Mouse (Mus musculus) myocyte (in vitro differentiated cells): ENCODE results near the gene Krt16. TPM values are rescaled to one million over a fixed set of nuclear protein-coding genes. Genes with fewer than 3 reads are reported as not detected.

ENCODE experiments used
- H3K27me3 ChIP-seq: one replicate; pipeline ENCODE4 v1.6.1; 2011; ENCODE audit not compliant: control insufficient read depth, insufficient read depth, insufficient read length
- H3K36me3 ChIP-seq: one replicate; pipeline ENCODE4 v1.6.1; 2011; ENCODE audit not compliant: control insufficient read depth, insufficient read depth
- H3K4me2 ChIP-seq: one replicate; pipeline ENCODE4 v1.6.1; 2011; ENCODE audit warnings: low read depth, control low read depth
- H3K4me3 ChIP-seq: one replicate; pipeline ENCODE4 v1.5.1; 2011; ENCODE audit warnings: mild to moderate bottlenecking, control low read depth, moderate library complexity
- H3K79me2 ChIP-seq: one replicate; pipeline ENCODE4 v1.6.1; 2011; ENCODE audit not compliant: control insufficient read depth, insufficient read depth
- H3ac ChIP-seq: one replicate; pipeline ENCODE4 v1.6.1; 2011; ENCODE audit not compliant: control insufficient read depth, insufficient read length
- CEBPB ChIP-seq: IDR thresholded peaks from 2 replicates; pipeline ENCODE4 v1.6.1; 2011; ENCODE audit warnings: mild to moderate bottlenecking, moderate library complexity; ENCODE audit not compliant: poor library complexity, insufficient read depth, severe bottlenecking
- E2F4 ChIP-seq: IDR thresholded peaks from one replicate; pipeline ENCODE4 v1.6.1; 2011; ENCODE audit warnings: mild to moderate bottlenecking, control low read depth, moderate library complexity; ENCODE audit not compliant: insufficient read depth
- MAX ChIP-seq: IDR thresholded peaks from one replicate; pipeline ENCODE4 v1.6.1; 2011; ENCODE audit warnings: low read depth, mild to moderate bottlenecking, control low read depth
- MYOD1 ChIP-seq, 3 experiments: IDR thresholded peaks; one replicate each; pipeline ENCODE4 v1.6.1; 2011; ENCODE audit warnings: control low read depth in 2 of 3, low read depth in 2 of 3, mild to moderate bottlenecking in 2 of 3, moderate library complexity in 1 of 3; ENCODE audit not compliant: insufficient read length in 2 of 3, control insufficient read depth in 1 of 3
- MYOG ChIP-seq, 3 experiments: IDR thresholded peaks; one replicate each; pipeline ENCODE4 v1.6.1; 2011; ENCODE audit warnings: control low read depth in 2 of 3, low read depth in 2 of 3, mild to moderate bottlenecking in 2 of 3; ENCODE audit not compliant: insufficient read length in 2 of 3, control insufficient read depth in 1 of 3, insufficient read depth in 1 of 3
- POLR2A ChIP-seq: IDR thresholded peaks from one replicate; pipeline ENCODE4 v1.6.1; 2011; ENCODE audit warnings: low read depth, mild to moderate bottlenecking, control low read depth, moderate library complexity; ENCODE audit not compliant: insufficient read length
- POLR2AphosphoS2 ChIP-seq: IDR thresholded peaks from one replicate; pipeline ENCODE4 v1.6.1; 2011; ENCODE audit warnings: low read depth, control low read depth; ENCODE audit not compliant: insufficient read length
- REST ChIP-seq: IDR thresholded peaks from one replicate; pipeline ENCODE4 v1.6.1; 2011; ENCODE audit warnings: mild to moderate bottlenecking, control low read depth, moderate library complexity; ENCODE audit not compliant: insufficient read depth, insufficient read length
- SRF ChIP-seq: IDR thresholded peaks from one replicate; pipeline ENCODE4 v1.6.1; 2011; ENCODE audit warnings: low read depth; ENCODE audit not compliant: control insufficient read depth, insufficient read length
- TCF12 ChIP-seq: IDR thresholded peaks from one replicate; pipeline ENCODE4 v1.6.1; 2011; ENCODE audit warnings: mild to moderate bottlenecking, control low read depth; ENCODE audit not compliant: poor library complexity, insufficient read depth, severe bottlenecking
- TCF3 ChIP-seq: IDR thresholded peaks from one replicate; pipeline ENCODE4 v1.6.1; 2011; ENCODE audit warnings: low read depth, control low read depth; ENCODE audit not compliant: insufficient read length
- USF1 ChIP-seq: IDR thresholded peaks from one replicate; pipeline ENCODE4 v1.6.1; 2011; ENCODE audit warnings: low read depth, mild to moderate bottlenecking, control low read depth, moderate library complexity
- polyA plus RNA-seq: library from polyadenylated mRNA; unstranded; fragments of >200 nt; fragmentation: generic; extraction: Trizol; gene quantifications from one replicate; pipeline ENCODE4 v1.2.1, GENCODE M21; 2012; ENCODE audit warnings: missing spikeins

Gene Krt16
- polyA plus RNA-seq, 1 experiment, result 0.10 TPM

DNA sequence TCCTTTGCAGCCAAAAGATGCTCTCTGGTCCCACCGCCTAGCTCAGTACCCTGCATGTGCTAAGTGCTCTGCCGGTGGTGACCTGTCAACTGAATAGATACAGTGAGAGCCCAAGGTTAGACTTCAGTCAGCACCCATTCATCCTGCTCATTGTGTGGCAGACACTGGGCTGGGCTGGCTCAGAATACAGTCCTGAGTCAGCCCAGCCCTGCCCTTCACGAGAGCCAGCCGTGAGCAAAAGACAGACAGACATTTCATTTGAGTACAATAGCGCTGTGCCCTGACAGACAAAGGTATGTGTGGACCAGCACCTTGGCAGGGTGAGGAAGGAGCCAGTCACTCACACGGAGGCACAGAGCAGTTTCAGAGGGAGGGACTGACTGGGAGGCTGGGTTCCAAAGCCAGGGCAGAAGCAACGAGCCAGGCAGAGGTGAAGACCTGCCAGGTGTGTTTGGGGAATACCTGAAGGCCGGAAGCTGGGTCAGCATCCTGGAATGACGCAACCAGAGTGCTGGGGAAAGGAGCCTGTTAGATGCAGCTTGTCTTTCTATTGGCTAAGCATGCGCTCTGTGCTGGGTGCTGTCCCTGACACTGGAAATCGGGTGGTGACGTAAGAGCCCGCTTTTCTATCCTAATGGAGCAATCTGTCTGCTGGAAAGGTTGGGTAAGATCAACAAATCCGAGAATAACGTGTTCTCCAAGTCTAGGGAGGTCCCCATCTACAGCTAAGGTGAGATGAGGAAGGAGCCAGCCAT, 29.2 kb upstream of the Krt16 start:
- H3K4me3 ChIP-seq, result no peak overlapping the region
- no peak overlapping the region for H3K4me2 ChIP-seq
- H3K36me3 ChIP-seq, result no peaks in the 10 kb centered on the region
- no peaks in the 10 kb centered on the region for H3K27me3 ChIP-seq
- no peak for TF ChIP-seq CEBPB
- TF ChIP-seq REST, result no peak
- TF ChIP-seq POLR2A, result no peak
- no peak for TF ChIP-seq USF1
- no peak for TF ChIP-seq E2F4
- no peak for TF ChIP-seq TCF12
- TF ChIP-seq TCF3, result no peak
- no peak for TF ChIP-seq MAX
- TF ChIP-seq MYOG (IDR thresholded peaks at IDR 0.05; ENCODE audit: control insufficient read depth in 1 of 3, insufficient read depth in 1 of 3, insufficient read length in 2 of 3, low read depth in 2 of 3), result no peak
- TF ChIP-seq MYOD1 (IDR thresholded peaks at IDR 0.05; ENCODE audit: control insufficient read depth in 1 of 3, insufficient read length in 2 of 3, low read depth in 2 of 3), result no peak
- TF ChIP-seq POLR2AphosphoS2, result no peak
- no peak for TF ChIP-seq SRF
- no peak overlapping the region for H3ac ChIP-seq
- H3K79me2 ChIP-seq, result no peaks in the 10 kb centered on the region

- Histone ChIP-seq H3K4me3 (no peak overlapping the region), H3K27me3 (no peaks in the 10 kb centered on the region), H3ac (no peak overlapping the region), H3K36me3 (no peaks in the 10 kb centered on the region), H3K79me2 (no peaks in the 10 kb centered on the region), H3K4me2 (no peak overlapping the region)
- TF ChIP-seq POLR2AphosphoS2 (no peak), CEBPB (no peak), REST (no peak), TCF3 (no peak), E2F4 (no peak), MYOD1 (IDR thresholded peaks at IDR 0.05; ENCODE audit: control insufficient read depth in 1 of 3, insufficient read length in 2 of 3, low read depth in 2 of 3) (no peak), SRF (no peak), USF1 (no peak), MYOG (IDR thresholded peaks at IDR 0.05; ENCODE audit: control insufficient read depth in 1 of 3, insufficient read depth in 1 of 3, insufficient read length in 2 of 3, low read depth in 2 of 3) (no peak), MAX (no peak), POLR2A (no peak), TCF12 (no peak)
Measured at GRCm38 (mm10) chr11:100275466-100275865, 26.8 kb upstream of the Krt16 start.

GRCm38 (mm10) chr11:100274719-100275118, 26.0 kb upstream of the Krt16 start:
- TF ChIP-seq TCF3 (no peak), POLR2A (no peak), REST (no peak), MAX (no peak), USF1 (no peak), TCF12 (no peak), E2F4 (no peak)
- H3K4me2 ChIP-seq, result no peak overlapping the region
- H3K36me3 ChIP-seq, result no peaks in the 10 kb centered on the region
- H3K4me3 ChIP-seq, result no peak overlapping the region
- no peaks in the 10 kb centered on the region for H3K27me3 ChIP-seq
- no peaks in the 10 kb centered on the region for H3K79me2 ChIP-seq
- H3ac ChIP-seq, result no peak overlapping the region

- H3K4me2 ChIP-seq, result no peak overlapping the region
- H3ac ChIP-seq, result no peak overlapping the region
- no peaks in the 10 kb centered on the region for H3K27me3 ChIP-seq
- H3K4me3 ChIP-seq, result no peak overlapping the region
- TF ChIP-seq MAX (no peak), REST (no peak), TCF3 (no peak), MYOD1 (IDR thresholded peaks at IDR 0.05; ENCODE audit: control insufficient read depth in 1 of 3, insufficient read length in 2 of 3, low read depth in 2 of 3) (no peak), POLR2A (no peak), MYOG (IDR thresholded peaks at IDR 0.05; ENCODE audit: control insufficient read depth in 1 of 3, insufficient read depth in 1 of 3, insufficient read length in 2 of 3, low read depth in 2 of 3) (no peak), SRF (no peak), CEBPB (no peak), TCF12 (no peak), E2F4 (no peak), POLR2AphosphoS2 (no peak), USF1 (no peak)
- no peaks in the 10 kb centered on the region for H3K36me3 ChIP-seq
- no peaks in the 10 kb centered on the region for H3K79me2 ChIP-seq
Measured at GRCm38 (mm10) chr11:100271878-100272277, 23.2 kb upstream of the Krt16 start.

GRCm38 (mm10) chr11:100269821-100270332, 21.2 kb upstream of the Krt16 start, which contains the start of gene Krt42:
TSS of gene Krt42 (minus strand) at chr11:100269871.
- no peak for TF ChIP-seq REST
- TF ChIP-seq TCF3, result no peak
- TF ChIP-seq TCF12, result no peak
- TF ChIP-seq POLR2A, result no peak
- no peak for TF ChIP-seq E2F4
- no peak for TF ChIP-seq MYOG (IDR thresholded peaks at IDR 0.05; ENCODE audit: control insufficient read depth in 1 of 3, insufficient read depth in 1 of 3, insufficient read length in 2 of 3, low read depth in 2 of 3)
- no peak for TF ChIP-seq USF1
- TF ChIP-seq CEBPB, result no peak
- no peak for TF ChIP-seq MAX

More at GRCm38 (mm10) chr11:100269821-100270332, 21.2 kb upstream of the Krt16 start, which contains the start of gene Krt42:
- Histone ChIP-seq H3ac (no peak within 1 kb of the TSS), H3K27me3 (no peaks in the 10 kb centered on the region), H3K4me2 (no peak within 1 kb of the TSS), H3K36me3 (no peaks in the 10 kb centered on the region), H3K79me2 (no peaks in the 10 kb centered on the region), H3K4me3 (no peak within 1 kb of the TSS)
